32 mouse cellular contexts compared by ENCODE assay signal in genomic region chr6:128679574-128679973, GRCm38 (mm10). TPM values are rescaled to one million over a fixed set of nuclear protein-coding genes. Genes with fewer than 3 reads are reported as not detected.
"Had no signal": no experiment of that assay in that cellular context is flagged by ENCODE, and none has a peak within 500 bp of the region (broad histone marks: within the 10 kb centered on the region; RNA-seq: fewer than 3 reads in every experiment).

No protein-coding gene starts in this region.

- H3K27me3 ChIP-seq: limb, embryonic 12.5 days; limb, embryonic 13.5 days; limb, embryonic 15.5 days; liver, embryonic 12.5 days; liver, embryonic 13.5 days; liver, embryonic 15.5 days; lung, embryonic 15.5 days; megakaryocyte, embryonic 14.5 days; midbrain, embryonic 12.5 days; midbrain, embryonic 13.5 days; midbrain, embryonic 15.5 days; neural tube, embryonic 12.5 days had no signal

- H3K4me3 ChIP-seq: limb, embryonic 10.5 days; limb, embryonic 12.5 days; limb, embryonic 13.5 days; limb, embryonic 15.5 days; liver, embryonic 12.5 days; liver, embryonic 13.5 days; liver, embryonic 15.5 days; lung, embryonic 15.5 days; megakaryocyte, embryonic 14.5 days; midbrain, embryonic 10.5 days; midbrain, embryonic 12.5 days; midbrain, embryonic 13.5 days; midbrain, embryonic 15.5 days; myocyte; neural tube, embryonic 12.5 days had no signal

- H3K27ac ChIP-seq: limb, embryonic 10.5 days; limb, embryonic 12.5 days; limb, embryonic 13.5 days; limb, embryonic 15.5 days; liver, embryonic 12.5 days; liver, embryonic 13.5 days; liver, embryonic 14.5 days; liver, embryonic 15.5 days; lung, embryonic 15.5 days; macrophage; midbrain, embryonic 10.5 days; midbrain, embryonic 12.5 days; midbrain, embryonic 13.5 days; midbrain, embryonic 15.5 days; neural tube, embryonic 12.5 days had no signal

- H3K4me2 ChIP-seq: limb, embryonic 12.5 days; limb, embryonic 13.5 days; limb, embryonic 15.5 days; liver, embryonic 11.5 days; liver, embryonic 12.5 days; liver, embryonic 13.5 days; liver, embryonic 15.5 days; lung, embryonic 14.5 days; lung, embryonic 15.5 days; midbrain, embryonic 11.5 days; midbrain, embryonic 12.5 days; midbrain, embryonic 13.5 days; midbrain, embryonic 15.5 days; neural tube, embryonic 12.5 days had no signal

- H3K4me1 ChIP-seq: limb, embryonic 10.5 days; limb, embryonic 12.5 days; limb, embryonic 13.5 days; limb, embryonic 15.5 days; liver, embryonic 12.5 days; liver, embryonic 13.5 days; liver, embryonic 15.5 days; lung, embryonic 15.5 days; megakaryocyte, embryonic 14.5 days; midbrain, embryonic 10.5 days; midbrain, embryonic 12.5 days; midbrain, embryonic 13.5 days; midbrain, embryonic 15.5 days; neural tube, embryonic 12.5 days had no signal

- H3K36me3 ChIP-seq: limb, embryonic 10.5 days; limb, embryonic 12.5 days; limb, embryonic 13.5 days; limb, embryonic 15.5 days; liver, embryonic 12.5 days; liver, embryonic 13.5 days; liver, embryonic 15.5 days; lung, embryonic 15.5 days; midbrain, embryonic 10.5 days; midbrain, embryonic 12.5 days; midbrain, embryonic 13.5 days; midbrain, embryonic 15.5 days; neural tube, embryonic 12.5 days had no signal

- H3K9ac ChIP-seq: limb, embryonic 12.5 days; limb, embryonic 13.5 days; limb, embryonic 15.5 days; liver, embryonic 12.5 days; liver, embryonic 13.5 days; liver, embryonic 14.5 days; liver, embryonic 15.5 days; liver, postnatal 0 days; lung, embryonic 14.5 days; lung, embryonic 15.5 days; midbrain, embryonic 12.5 days; midbrain, embryonic 13.5 days; midbrain, embryonic 15.5 days; neural tube, embryonic 12.5 days had no signal

- H3K9me3 ChIP-seq: limb, embryonic 10.5 days; limb, embryonic 12.5 days; limb, embryonic 13.5 days; limb, embryonic 15.5 days; liver, embryonic 12.5 days; liver, embryonic 13.5 days; liver, embryonic 15.5 days; lung, embryonic 15.5 days; midbrain, embryonic 10.5 days; midbrain, embryonic 12.5 days; midbrain, embryonic 13.5 days; midbrain, embryonic 15.5 days; neural tube, embryonic 12.5 days had no signal

- ATAC-seq: liver, embryonic 12.5 days; liver, postnatal 0 days; lung, postnatal 0 days; midbrain, embryonic 13.5 days; midbrain, embryonic 15.5 days; midbrain, embryonic 16.5 days had no signal

RNA-seq across cellular contexts. Expression of gene Clec2h, which starts 17.4 kb away (rescaled TPM):
- polyA plus RNA-seq: limb, embryonic 10.5 days; limb, embryonic 11.5 days; limb, embryonic 12.5 days; limb, embryonic 13.5 days; limb, embryonic 14.5 days; limb, embryonic 15.5 days; liver, embryonic 11.5 days; liver, embryonic 12.5 days; liver, embryonic 13.5 days; lung, adult 2 months; lung, embryonic 14.5 days; lung, embryonic 15.5 days; lung, embryonic 16.5 days; lung, postnatal 0 days; macrophage; midbrain, embryonic 10.5 days; midbrain, embryonic 11.5 days; midbrain, embryonic 12.5 days; midbrain, embryonic 13.5 days; midbrain, embryonic 14.5 days; midbrain, embryonic 15.5 days; midbrain, embryonic 16.5 days; midbrain, postnatal 0 days; myocyte; neural tube, embryonic 11.5 days; neural tube, embryonic 12.5 days had no signal

RNA-seq across cellular contexts. Expression of gene Klrb1, which starts 43.3 kb away (rescaled TPM):
- polyA plus RNA-seq: limb, embryonic 10.5 days; limb, embryonic 11.5 days; limb, embryonic 12.5 days; limb, embryonic 13.5 days; limb, embryonic 14.5 days; limb, embryonic 15.5 days; liver, adult 2 months; liver, embryonic 11.5 days; liver, embryonic 12.5 days; liver, embryonic 13.5 days; liver, embryonic 14.5 days; liver, embryonic 15.5 days; liver, embryonic 16.5 days; liver, postnatal 0 days; lung, adult 2 months; lung, embryonic 14.5 days; lung, embryonic 15.5 days; lung, embryonic 16.5 days; lung, postnatal 0 days; macrophage; midbrain, embryonic 10.5 days; midbrain, embryonic 11.5 days; midbrain, embryonic 12.5 days; myocyte; neural tube, embryonic 11.5 days; neural tube, embryonic 12.5 days had no signal

RNA-seq across cellular contexts. Expression of gene Klrb1a, which starts 56.2 kb away (rescaled TPM):
- polyA plus RNA-seq: limb, embryonic 10.5 days; limb, embryonic 11.5 days; limb, embryonic 12.5 days; limb, embryonic 13.5 days; limb, embryonic 14.5 days; limb, embryonic 15.5 days; liver, adult 2 months; lung, embryonic 14.5 days; lung, embryonic 15.5 days; lung, embryonic 16.5 days; lung, postnatal 0 days; macrophage; midbrain, embryonic 10.5 days; midbrain, embryonic 11.5 days; midbrain, embryonic 12.5 days; midbrain, embryonic 13.5 days; midbrain, embryonic 14.5 days; midbrain, embryonic 15.5 days; midbrain, embryonic 16.5 days; midbrain, postnatal 0 days; neural tube, embryonic 11.5 days; neural tube, embryonic 12.5 days had no signal
